Mouse (Mus musculus) forebrain, embryonic 12.5 days (tissue): ENCODE results near the gene Vmn1r85. TPM values are rescaled to one million over a fixed set of nuclear protein-coding genes. Genes with fewer than 3 reads are reported as not detected.
A peak's percentile ranks its signal among the peaks of the same experiment; 100 is the strongest.
"Not testable (repeated sequence)": the region's sequence is repeated elsewhere in the genome, so short reads cannot be mapped to it uniquely, and the experiment has no call there.

Source experiments
- ATAC-seq: fragments of 200-750 bp; cut with Nextera tagmentation; 2 replicates; pipeline ENCODE4 v1.8.0; 2017; ENCODE audit warnings: moderate TSS enrichment; ENCODE audit not compliant: low FRiP score
- H3K27ac ChIP-seq: fragments of 300-500 bp; sonication (generic); 2 replicates; pipeline ENCODE4 v1.5.1; 2016; ENCODE audit warnings: mild to moderate bottlenecking
- H3K27me3 ChIP-seq: fragments of 300-500 bp; sonication (generic); 2 replicates; pipeline ENCODE4 v1.6.1; 2016; ENCODE audit warnings: mild to moderate bottlenecking
- H3K36me3 ChIP-seq: fragments of 300-500 bp; sonication (generic); replicated peaks from 2 replicates; pipeline ENCODE4 v1.6.1; 2016; ENCODE audit warnings: mild to moderate bottlenecking
- H3K4me1 ChIP-seq: fragments of 300-500 bp; sonication (generic); 2 replicates; pipeline ENCODE4 v1.6.1; 2016
- H3K4me2 ChIP-seq: fragments of 300-500 bp; sonication (generic); 2 replicates; pipeline ENCODE4 v1.6.1; 2016; ENCODE audit warnings: mild to moderate bottlenecking, moderate library complexity
- H3K4me3 ChIP-seq: fragments of 300-500 bp; sonication (generic); replicated peaks from 2 replicates; pipeline ENCODE4 v1.5.1; 2016; ENCODE audit warnings: mild to moderate bottlenecking
- H3K9ac ChIP-seq: fragments of 300-500 bp; sonication (generic); 2 replicates; pipeline ENCODE4 v1.6.1; 2016; ENCODE audit warnings: mild to moderate bottlenecking
- H3K9me3 ChIP-seq: fragments of 300-500 bp; sonication (generic); 2 replicates; pipeline ENCODE4 v1.6.1; 2016
- WGBS: fragments of 180-500 bp; shearing (Covaris S2); methylation state at CpG from one replicate; pipeline ENCODE4 v1.1.7; 2016; 5-methylcytosine and 5-hydroxymethylcytosine counted together
- polyA plus RNA-seq: library from polyadenylated mRNA; unstranded; fragments of >200 nt; fragmentation: Nextera tagmentation; extraction: Ambion mirVana; gene quantifications from 2 replicates; pipeline ENCODE4 v1.2.1, GENCODE M21; 2016

Gene Vmn1r85
- not detected in 2 replicates for polyA plus RNA-seq

DNA sequence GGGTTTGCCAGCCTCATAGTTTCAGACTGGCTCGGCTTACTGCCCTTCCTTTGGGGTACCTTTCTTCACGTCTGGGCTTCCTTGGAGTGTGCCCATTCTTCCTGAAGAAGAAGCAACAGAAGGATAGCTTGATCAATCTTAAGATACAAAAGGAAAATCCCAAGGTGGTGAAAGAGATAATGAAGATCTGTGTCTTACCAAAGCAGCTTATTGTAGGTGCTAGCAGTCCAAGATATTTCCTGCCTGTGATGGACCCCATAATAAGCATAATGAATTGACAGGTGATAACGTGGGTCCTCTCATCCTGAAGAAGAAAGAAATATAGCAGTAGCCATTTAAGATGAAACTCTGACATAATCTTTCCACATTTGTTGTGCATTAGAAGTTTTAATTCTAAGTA lies at the start of gene Vmn1r85:
Vmn1r85 (minus strand) TSS at position 101 of the 400 bp plus-strand sequence.
- Histone ChIP-seq H3K27ac (no peak within 1 kb of the TSS), H3K4me1 (no peaks in the 10 kb centered on the region), H3K4me3 (no peak within 1 kb of the TSS), H3K4me2 (no peak within 1 kb of the TSS), H3K9ac (no peak within 1 kb of the TSS), H3K36me3 (no peaks in the 10 kb centered on the region), H3K9me3 (no peaks in the 10 kb centered on the region), H3K27me3 (no peaks in the 10 kb centered on the region)
- 58% methylated on average over 3 of the region's 3 CpGs for WGBS
- no peak for ATAC-seq

GRCm38 (mm10) chr7:13140057-13140456 lies 45.1 kb upstream of the Vmn1r85 start, which contains the start of gene Vmn1r87:
Gene Vmn1r87, minus strand, starts transcription at chr7:13140157.
- WGBS: 68% methylated on average over 1 of the region's 1 CpGs

DNA sequence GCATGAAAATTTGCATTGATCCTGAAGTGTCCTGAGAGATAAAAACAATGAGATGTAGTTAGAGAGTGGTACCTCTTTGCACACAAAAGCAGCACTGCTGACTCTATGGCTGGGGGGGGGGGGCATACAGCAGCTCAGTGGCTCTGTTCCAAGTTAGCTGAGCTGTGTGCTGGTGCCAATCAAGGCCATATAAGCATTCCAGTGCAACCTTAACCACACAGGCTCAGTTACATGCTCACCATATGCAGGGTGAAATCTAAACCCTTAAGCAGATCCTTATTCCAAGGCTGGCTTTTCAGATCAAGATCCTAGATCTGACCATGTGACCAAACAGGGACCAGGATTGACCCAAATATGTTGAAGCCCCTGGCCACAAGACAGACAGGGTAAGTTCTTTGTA lies 42.4 kb upstream of the Vmn1r85 start:
- Histone ChIP-seq H3K4me1 (no peaks in the 10 kb centered on the region), H3K9ac (no peak overlapping the region), H3K36me3 (no peaks in the 10 kb centered on the region), H3K27me3 (no peaks in the 10 kb centered on the region), H3K4me3 (no peak overlapping the region), H3K27ac (no peak overlapping the region), H3K9me3 (no peaks in the 10 kb centered on the region), H3K4me2 (no peak overlapping the region)
- ATAC-seq: no peak

More at GRCm38 (mm10) chr7:13140057-13140456, 45.1 kb upstream of the Vmn1r85 start, which contains the start of gene Vmn1r87:
- Histone ChIP-seq H3K4me2 (no peak within 1 kb of the TSS), H3K27me3 (no peaks in the 10 kb centered on the region), H3K9me3 (no peaks in the 10 kb centered on the region), H3K4me3 (no peak within 1 kb of the TSS), H3K36me3 (no peaks in the 10 kb centered on the region), H3K9ac (no peak within 1 kb of the TSS), H3K4me1 (no peaks in the 10 kb centered on the region), H3K27ac (no peak within 1 kb of the TSS)
- no peak for ATAC-seq

GRCm38 (mm10) chr7:13131856-13132255 lies 36.9 kb upstream of the Vmn1r85 start:
- WGBS: 88% methylated on average over 2 of the region's 2 CpGs
- no peaks in the 10 kb centered on the region for H3K9me3 ChIP-seq
- H3K4me1 ChIP-seq: no peaks in the 10 kb centered on the region
- ATAC-seq: no peak
- H3K36me3 ChIP-seq: no peaks in the 10 kb centered on the region
- no peaks in the 10 kb centered on the region for H3K27me3 ChIP-seq
- H3K4me3 ChIP-seq: no peak overlapping the region
- H3K27ac ChIP-seq: no peak overlapping the region
- no peak overlapping the region for H3K9ac ChIP-seq
- H3K4me2 ChIP-seq: no peak overlapping the region

GRCm38 (mm10) chr7:13123554-13124153 lies 28.7 kb upstream of the Vmn1r85 start:
- H3K4me1 ChIP-seq, H3K27me3 ChIP-seq, H3K9me3 ChIP-seq, H3K36me3 ChIP-seq, H3K27ac ChIP-seq, H3K9ac ChIP-seq: not testable (repeated sequence)
- H3K4me2 ChIP-seq: peak overlapping the region; percentile 48
- H3K4me3 ChIP-seq: peak overlapping the region; percentile 27
- peak; percentile 91 for ATAC-seq
- 3% methylated on average over 22 of the region's 34 CpGs for WGBS

GRCm38 (mm10) chr7:13119817-13120216 lies 24.8 kb upstream of the Vmn1r85 start, which contains the start of gene Vmn1r86:
Gene Vmn1r86, minus strand, starts transcription at chr7:13119917.
- H3K4me3 ChIP-seq: no peak within 1 kb of the TSS
- H3K27me3 ChIP-seq: no peaks in the 10 kb centered on the region
- no peaks in the 10 kb centered on the region for H3K4me1 ChIP-seq
- H3K4me2 ChIP-seq: no peak within 1 kb of the TSS
- ATAC-seq: no peak
- no peak within 1 kb of the TSS for H3K27ac ChIP-seq
- no peaks in the 10 kb centered on the region for H3K9me3 ChIP-seq
- no peaks in the 10 kb centered on the region for H3K36me3 ChIP-seq
- H3K9ac ChIP-seq: no peak within 1 kb of the TSS

DNA sequence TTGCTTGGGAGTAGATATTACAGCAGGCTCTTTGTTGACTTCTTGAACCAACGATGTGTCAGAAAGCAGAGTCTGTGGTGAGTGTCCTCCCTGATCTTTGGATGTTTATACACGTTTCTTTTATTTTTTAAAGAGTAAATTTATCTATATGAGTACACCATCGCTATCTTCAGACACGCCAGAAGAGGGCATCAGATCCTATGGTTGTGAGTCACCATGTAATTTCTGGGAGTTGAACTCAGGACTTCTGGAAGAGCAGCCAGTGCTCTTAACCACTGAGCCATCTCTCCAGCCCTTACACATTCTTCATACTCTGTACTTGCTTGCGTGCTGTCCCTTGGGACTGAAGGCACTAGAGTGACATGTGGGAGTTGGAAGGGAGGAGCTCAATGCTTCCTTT lies 22.7 kb downstream of the Vmn1r85 start:
- no peaks in the 10 kb centered on the region for H3K36me3 ChIP-seq
- no peak overlapping the region for H3K4me2 ChIP-seq
- H3K9ac ChIP-seq: no peak overlapping the region
- H3K9me3 ChIP-seq: no peaks in the 10 kb centered on the region
- no peak for ATAC-seq
- H3K27me3 ChIP-seq: no peaks in the 10 kb centered on the region
- H3K27ac ChIP-seq: no peak overlapping the region
- H3K4me3 ChIP-seq: no peak overlapping the region
- WGBS: 56% methylated on average over 5 of the region's 5 CpGs
- no peaks in the 10 kb centered on the region for H3K4me1 ChIP-seq

GRCm38 (mm10) chr7:13063399-13063798 lies 31.6 kb downstream of the Vmn1r85 start:
- H3K27me3 ChIP-seq, H3K4me3 ChIP-seq, H3K4me1 ChIP-seq, H3K9ac ChIP-seq, ATAC-seq, H3K4me2 ChIP-seq, H3K27ac ChIP-seq, H3K36me3 ChIP-seq: not testable (repeated sequence)
- H3K9me3 ChIP-seq: 0 out of 2 replicates have a peak, but pooled peaks cover 12% of the 10 kb centered on the region
- 59% methylated on average over 2 of the region's 2 CpGs for WGBS

DNA sequence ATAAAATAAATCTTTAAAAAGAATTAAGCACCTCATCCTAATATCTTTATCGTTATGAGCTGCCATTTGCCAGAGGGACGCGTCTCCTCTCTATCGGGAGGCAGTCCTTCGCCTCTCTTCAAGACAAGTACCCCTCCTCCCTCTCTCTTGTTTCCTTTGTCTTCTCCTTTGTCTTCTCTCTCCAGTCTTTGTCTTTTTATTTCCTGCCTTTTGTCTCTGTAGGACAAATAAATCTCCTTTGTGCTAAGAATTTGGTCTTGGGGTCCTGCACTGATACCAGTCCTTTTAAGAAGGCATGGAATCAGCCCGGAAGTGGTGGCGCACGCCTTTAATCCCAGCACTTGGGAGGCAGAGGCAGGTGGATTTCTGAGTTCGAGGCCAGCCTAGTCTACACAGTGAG lies 35.4 kb downstream of the Vmn1r85 start:
- Histone ChIP-seq H3K27ac (no peak overlapping the region), H3K4me2 (no peak overlapping the region), H3K27me3 (no peaks in the 10 kb centered on the region), H3K9ac (no peak overlapping the region), H3K36me3 (no peaks in the 10 kb centered on the region), H3K4me3 (no peak overlapping the region), H3K4me1 (no peaks in the 10 kb centered on the region; the same call in 1 of the 2 replicates), H3K9me3 (0 out of 2 replicates have a peak, but pooled peaks cover 8% of the 10 kb centered on the region)
- WGBS: 90% methylated on average over 9 of the region's 9 CpGs
- ATAC-seq: no peak

GRCm38 (mm10) chr7:13056913-13057700 lies 37.9 kb downstream of the Vmn1r85 start:
- Histone ChIP-seq H3K4me3 (no peak overlapping the region), H3K36me3 (no peaks in the 10 kb centered on the region), H3K27ac (no peak overlapping the region), H3K9ac (no peak overlapping the region), H3K4me1 (peaks cover 6% of the 10 kb centered on the region; the same call in 1 of the 2 replicates), H3K4me2 (no peak overlapping the region), H3K9me3 (no peaks in the 10 kb centered on the region), H3K27me3 (no peaks in the 10 kb centered on the region)
- 56% methylated on average over 8 of the region's 8 CpGs for WGBS
- no peak for ATAC-seq

DNA sequence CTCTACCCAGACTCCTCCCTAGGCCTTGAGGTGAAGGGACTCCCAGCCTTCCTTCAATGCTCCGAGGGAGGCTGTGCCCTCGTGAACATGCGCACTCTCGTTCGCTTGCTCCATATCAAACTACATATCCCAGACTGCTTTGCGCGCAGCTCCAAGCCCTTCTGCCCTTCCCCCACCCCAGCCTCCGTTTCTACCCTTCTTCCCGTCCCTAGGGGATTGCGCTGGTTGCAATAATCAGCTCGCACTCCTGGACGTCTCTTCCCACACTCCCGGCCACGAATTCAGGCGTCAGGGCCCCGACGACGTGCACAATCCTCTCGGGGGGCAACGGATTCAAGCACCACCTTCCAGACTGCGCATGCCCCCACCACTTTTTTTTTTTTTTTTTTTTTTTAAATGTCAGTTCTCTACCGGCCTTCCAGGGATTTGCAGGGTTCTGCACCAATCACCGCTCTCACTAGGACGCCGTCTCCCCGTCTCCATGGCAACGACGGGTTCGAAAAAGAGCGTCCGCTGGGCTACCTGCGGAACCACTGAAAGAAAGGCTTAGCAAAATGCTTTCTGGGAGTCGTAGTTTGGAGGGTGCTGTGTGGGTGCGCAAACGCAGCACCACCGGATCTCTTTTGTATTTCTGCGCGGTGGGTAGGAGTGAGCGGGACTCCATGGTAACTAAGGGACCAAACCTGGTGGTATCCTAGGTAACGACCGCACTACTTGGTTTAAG lies 40.5 kb downstream of the Vmn1r85 start, which contains the start of gene Mzf1:
Mzf1 (minus strand) TSS at position 478 of the 724 bp plus-strand sequence.
- Histone ChIP-seq H3K27me3 (no peaks in the 10 kb centered on the region), H3K4me3 (peak within 1 kb of the TSS; percentile 55), H3K36me3 (no peaks in the 10 kb centered on the region), H3K27ac (peak within 1 kb of the TSS; percentile 96), H3K9me3 (no peaks in the 10 kb centered on the region), H3K4me1 (peaks cover 6% of the 10 kb centered on the region; the same call in 1 of the 2 replicates), H3K4me2 (peak within 1 kb of the TSS; percentile 59), H3K9ac (peak within 1 kb of the TSS; percentile 64)
- under 1% methylated on average over 41 of the region's 41 CpGs for WGBS
- ATAC-seq: peak; percentile 95

DNA sequence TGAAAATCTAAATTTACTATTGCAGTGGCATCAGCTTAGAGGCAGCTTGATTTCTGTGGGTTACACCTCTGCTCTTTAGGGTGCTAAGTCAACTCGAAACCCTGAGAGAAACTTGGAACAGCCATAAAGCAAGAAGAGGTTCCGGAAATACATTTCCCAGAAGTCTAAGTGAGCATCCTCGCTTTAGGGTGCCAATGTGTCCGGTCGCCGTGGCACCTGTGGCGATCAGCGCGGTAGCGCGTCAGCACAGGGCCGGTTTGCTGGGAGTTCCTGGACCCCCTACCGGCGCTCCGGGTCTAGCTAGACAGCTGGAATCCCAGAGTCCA lies 41.0 kb downstream of the Vmn1r85 start:
- Histone ChIP-seq H3K27me3 (no peaks in the 10 kb centered on the region), H3K4me1 (peaks cover 6% of the 10 kb centered on the region; the same call in 1 of the 2 replicates), H3K27ac (peak overlapping the region; percentile 96), H3K9ac (peak overlapping the region; percentile 64), H3K4me2 (peak overlapping the region; percentile 59), H3K4me3 (peak overlapping the region; percentile 55), H3K36me3 (no peaks in the 10 kb centered on the region), H3K9me3 (no peaks in the 10 kb centered on the region)
- 2% methylated on average over 15 of the region's 15 CpGs for WGBS
- ATAC-seq: no peak
